Mouse (Mus musculus): ENCODE results near the gene Tipin.
A peak's percentile ranks its signal among the peaks of the same experiment; 100 is the strongest.
"Not testable (repeated sequence)": the region's sequence is repeated elsewhere in the genome, so short reads cannot be mapped to it uniquely, and the experiment has no call there.

The Tipin gene

GRCm38 (mm10) chr9:64272611-64273010, 8.8 kb upstream of the Tipin start:
- DNase-seq: peak; percentile 64

- DNase-seq: peak; percentile 59
Measured at GRCm38 (mm10) chr9:64273757-64274156, 7.6 kb upstream of the Tipin start.

GRCm38 (mm10) chr9:64274291-64274690, 7.1 kb upstream of the Tipin start:
- no peak for DNase-seq

GRCm38 (mm10) chr9:64274919-64275318, 6.5 kb upstream of the Tipin start:
- DNase-seq: peak; percentile 35

- DNase-seq: peak; percentile 81
Measured at GRCm38 (mm10) chr9:64277706-64278105, 3.7 kb upstream of the Tipin start.

GRCm38 (mm10) chr9:64278665-64279310, 2.6 kb upstream of the Tipin start:
- no peak for DNase-seq

- DNase-seq: no peak
Measured at GRCm38 (mm10) chr9:64281781-64282178, 399 bp downstream of the Tipin start.

- DNase-seq: no peak
Measured at GRCm38 (mm10) chr9:64282404-64282987, 1.1 kb downstream of the Tipin start.

- DNase-seq: not testable (repeated sequence)
Measured at GRCm38 (mm10) chr9:64303086-64303485, 21.7 kb downstream of the Tipin start.

GRCm38 (mm10) chr9:64306476-64307312, 25.3 kb downstream of the Tipin start:
- no peak for DNase-seq

GRCm38 (mm10) chr9:64310996-64311785, 29.8 kb downstream of the Tipin start:
- DNase-seq: peak; percentile 19

- DNase-seq: peak; percentile 3
Measured at GRCm38 (mm10) chr9:64312128-64312527, 30.7 kb downstream of the Tipin start.

- DNase-seq: no peak
Measured at GRCm38 (mm10) chr9:64314696-64315095, 33.3 kb downstream of the Tipin start.

- DNase-seq: no peak
Measured at GRCm38 (mm10) chr9:64316986-64317385, 35.6 kb downstream of the Tipin start.

GRCm38 (mm10) chr9:64323976-64324375, 42.6 kb downstream of the Tipin start:
- DNase-seq: no peak

- DNase-seq: no peak
Measured at GRCm38 (mm10) chr9:64335825-64336224, 54.4 kb downstream of the Tipin start.

GRCm38 (mm10) chr9:64339361-64339760, 58.0 kb downstream of the Tipin start:
- no peak for DNase-seq

GRCm38 (mm10) chr9:64340351-64341253, 59.2 kb downstream of the Tipin start:
- peak; percentile 89 for DNase-seq

- DNase-seq: no peak
Measured at GRCm38 (mm10) chr9:64341254-64341566, 59.8 kb downstream of the Tipin start, which contains the start of gene Dis3l. TSS of gene Dis3l (minus strand) at chr9:64341288.

GRCm38 (mm10) chr9:64341671-64342070, 60.3 kb downstream of the Tipin start:
- DNase-seq: no peak

GRCm38 (mm10) chr9:64343656-64344055, 62.3 kb downstream of the Tipin start:
- DNase-seq: no peak

GRCm38 (mm10) chr9:64345931-64346330, 64.5 kb downstream of the Tipin start:
- DNase-seq: no peak
